Mouse (Mus musculus) megakaryocyte, embryonic 14.5 days (primary cell): ENCODE measurements around the gene Cntfr. TPM values are rescaled to one million over a fixed set of nuclear protein-coding genes. Genes with fewer than 3 reads are reported as not detected.

ENCODE experiments used
- H3K27me3 ChIP-seq: replicated peaks from 2 replicates; pipeline ENCODE3; 2012; ENCODE audit warnings: inconsistent platforms
- H3K36me3 ChIP-seq: replicated peaks from 2 replicates; pipeline ENCODE3; 2012; ENCODE audit warnings: low read length, inconsistent platforms, mixed read lengths
- H3K4me1 ChIP-seq: 2 replicates; pipeline ENCODE4 v1.6.1; 2012; ENCODE audit warnings: inconsistent platforms
- H3K4me3 ChIP-seq: replicated peaks from 2 replicates; pipeline ENCODE3; 2012; ENCODE audit warnings: moderate library complexity, mild to moderate bottlenecking, inconsistent platforms
- H3K9me3 ChIP-seq: 2 replicates; pipeline ENCODE4 v1.6.1; 2012; ENCODE audit warnings: inconsistent platforms
- FLI1 ChIP-seq: IDR thresholded peaks from 2 replicates; pipeline ENCODE4 v1.6.1; 2012; ENCODE audit warnings: low read length, inconsistent platforms, mixed read lengths
- GATA1 ChIP-seq: IDR thresholded peaks from 3 replicates; pipeline ENCODE4 v1.6.1; 2012; ENCODE audit warnings: mixed read lengths, low read length, inconsistent platforms, borderline replicate concordance
- polyA plus RNA-seq: library from polyadenylated mRNA; stranded (reverse); fragments of >175 nt; gene quantifications from 2 replicates; pipeline ENCODE4 v1.2.3, GENCODE M21; 2012; ENCODE audit warnings: low replicate concordance; ENCODE audit not compliant: insufficient read depth

Cntfr gene
- polyA plus RNA-seq, 1 experiment: 3.6 TPM

- H3K4me1 ChIP-seq: peaks cover 39% of the 10 kb centered on the region
- H3K36me3 ChIP-seq: no peaks in the 10 kb centered on the region
- TF ChIP-seq GATA1: no peak
- TF ChIP-seq FLI1: no peak
- H3K4me3 ChIP-seq: no peak overlapping the region
- peaks cover 80% of the 10 kb centered on the region for H3K27me3 ChIP-seq
- H3K9me3 ChIP-seq: 0 out of 2 replicates have a peak, but pooled peaks cover 3% of the 10 kb centered on the region
Observed at GRCm38 (mm10) chr4:41726826-41727621, 30.1 kb upstream of the Cntfr start.

- 0 out of 2 replicates have a peak, but pooled peaks cover 3% of the 10 kb centered on the region for H3K9me3 ChIP-seq
- peak within 1 kb of the TSS; percentile 94 for H3K4me3 ChIP-seq
- H3K36me3 ChIP-seq: peaks cover 29% of the 10 kb centered on the region
- peaks cover 31% of the 10 kb centered on the region for H3K4me1 ChIP-seq
- H3K27me3 ChIP-seq: peaks cover 43% of the 10 kb centered on the region
- TF ChIP-seq FLI1 (no peak), GATA1 (no peak)
Observed at GRCm38 (mm10) chr4:41722918-41723351, 26.0 kb upstream of the Cntfr start, which contains the start of gene Dctn3. Gene Dctn3, minus strand, starts transcription at chr4:41723170.

GRCm38 (mm10) chr4:41716834-41717233 is 19.9 kb upstream of the Cntfr start:
- Histone ChIP-seq H3K27me3 (no peaks in the 10 kb centered on the region), H3K4me1 (peaks cover 33% of the 10 kb centered on the region), H3K4me3 (no peak overlapping the region), H3K36me3 (peaks cover 72% of the 10 kb centered on the region), H3K9me3 (no peaks in the 10 kb centered on the region)
- TF ChIP-seq FLI1 (no peak), GATA1 (no peak)

GRCm38 (mm10) chr4:41715596-41715995 is 18.7 kb upstream of the Cntfr start:
- Histone ChIP-seq H3K9me3 (no peaks in the 10 kb centered on the region), H3K4me3 (no peak overlapping the region), H3K27me3 (no peaks in the 10 kb centered on the region), H3K4me1 (peaks cover 30% of the 10 kb centered on the region), H3K36me3 (peaks cover 79% of the 10 kb centered on the region)
- TF ChIP-seq FLI1 (no peak), GATA1 (no peak)

- TF ChIP-seq GATA1: no peak
- no peak for TF ChIP-seq FLI1
- no peaks in the 10 kb centered on the region for H3K27me3 ChIP-seq
- no peaks in the 10 kb centered on the region for H3K9me3 ChIP-seq
- no peak overlapping the region for H3K4me3 ChIP-seq
- H3K4me1 ChIP-seq: peaks cover 30% of the 10 kb centered on the region
- peaks cover 74% of the 10 kb centered on the region for H3K36me3 ChIP-seq
Observed at GRCm38 (mm10) chr4:41715082-41715481, 18.2 kb upstream of the Cntfr start.

- Histone ChIP-seq H3K9me3 (no peaks in the 10 kb centered on the region), H3K36me3 (peaks cover 66% of the 10 kb centered on the region), H3K4me3 (peak overlapping the region; percentile 78), H3K27me3 (no peaks in the 10 kb centered on the region), H3K4me1 (peaks cover 30% of the 10 kb centered on the region)
- TF ChIP-seq FLI1: no peak
- TF ChIP-seq GATA1: no peak
Observed at GRCm38 (mm10) chr4:41714276-41714675, 17.4 kb upstream of the Cntfr start.

- no peak for TF ChIP-seq FLI1
- TF ChIP-seq GATA1: no peak
- no peaks in the 10 kb centered on the region for H3K27me3 ChIP-seq
- H3K36me3 ChIP-seq: peaks cover 58% of the 10 kb centered on the region
- peak within 1 kb of the TSS; percentile 96 for H3K4me3 ChIP-seq
- H3K9me3 ChIP-seq: no peaks in the 10 kb centered on the region
- H3K4me1 ChIP-seq: peaks cover 35% of the 10 kb centered on the region
Observed at GRCm38 (mm10) chr4:41713197-41714067, 16.5 kb upstream of the Cntfr start, which contains the start of gene Rpp25l. Gene Rpp25l, minus strand, starts transcription at chr4:41713534.

- Histone ChIP-seq H3K4me3 (peak overlapping the region; percentile 96), H3K4me1 (peaks cover 42% of the 10 kb centered on the region), H3K9me3 (no peaks in the 10 kb centered on the region), H3K36me3 (peaks cover 50% of the 10 kb centered on the region), H3K27me3 (peaks cover 6% of the 10 kb centered on the region)
- TF ChIP-seq FLI1 (no peak), GATA1 (no peak)
Observed at GRCm38 (mm10) chr4:41712421-41713196, 15.7 kb upstream of the Cntfr start.
